Mouse (Mus musculus) megakaryocyte, embryonic 14.5 days (primary cell): ENCODE measurements around the gene Cstad.

Experiments used
- FLI1 ChIP-seq: IDR thresholded peaks from 2 replicates; pipeline ENCODE4 v1.6.1; 2012; ENCODE audit warnings: low read length, inconsistent platforms, mixed read lengths
- GATA1 ChIP-seq: IDR thresholded peaks from 3 replicates; pipeline ENCODE4 v1.6.1; 2012; ENCODE audit warnings: mixed read lengths, low read length, inconsistent platforms, borderline replicate concordance

DNA sequence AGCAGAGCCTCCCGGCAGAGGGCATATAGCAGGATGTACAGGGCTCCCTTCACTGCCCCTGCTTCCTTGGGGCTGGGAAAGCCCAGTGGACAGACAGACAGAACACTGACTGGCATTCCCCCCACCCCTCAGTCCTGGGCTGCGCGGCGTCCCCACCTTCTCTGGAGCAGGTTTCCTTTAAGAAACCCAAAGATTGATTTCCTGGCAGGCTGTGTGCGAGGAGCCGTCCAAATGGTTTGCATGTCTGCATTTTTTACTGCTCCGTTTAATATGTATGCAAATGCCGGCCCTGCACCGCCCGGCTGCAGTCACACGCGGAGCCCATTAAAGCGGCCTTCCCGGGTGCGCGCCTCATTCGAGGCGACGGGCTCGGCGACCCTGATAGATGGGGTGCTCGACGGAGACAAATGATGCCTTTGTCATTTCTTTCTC lies 11.8 kb downstream of the Cstad start:
- no peak for TF ChIP-seq GATA1
- no peak for TF ChIP-seq FLI1
